Mouse (Mus musculus) limb, embryonic 14.5 days (tissue): ENCODE data around the gene Sapcd1. TPM values are rescaled to one million over a fixed set of nuclear protein-coding genes. Genes with fewer than 3 reads are reported as not detected.
A peak's percentile ranks its signal among the peaks of the same experiment; 100 is the strongest.

ENCODE experiments used
- ATAC-seq: fragments of 200-750 bp; cut with Nextera tagmentation; 2 replicates; pipeline ENCODE4 v1.8.0; 2017; ENCODE audit warnings: low read depth, moderate number of reproducible peaks, moderate TSS enrichment; ENCODE audit not compliant: low FRiP score
- DNase-seq: peaks from one replicate; pipeline ENCODE4 v3.0.0-alpha.2; 2015; ENCODE audit warnings: low spot score
- H3K27ac ChIP-seq: fragments of 300-500 bp; sonication (generic); replicated peaks from 2 replicates; pipeline ENCODE4 v1.5.1; 2014; ENCODE audit warnings: low read depth, mild to moderate bottlenecking, low read length, moderate library complexity, mixed read lengths
- H3K27me3 ChIP-seq: fragments of 300-500 bp; sonication (generic); 2 replicates; pipeline ENCODE4 v1.6.1; 2014; ENCODE audit warnings: low read length, mixed read lengths; ENCODE audit not compliant: control insufficient read depth, insufficient read depth
- H3K36me3 ChIP-seq: fragments of 300-500 bp; sonication (generic); 2 replicates; pipeline ENCODE4 v1.6.1; 2014; ENCODE audit warnings: mild to moderate bottlenecking, low read length, moderate library complexity, mixed read lengths; ENCODE audit not compliant: control insufficient read depth, insufficient read depth
- H3K4me1 ChIP-seq: fragments of 300-500 bp; sonication (generic); 2 replicates; pipeline ENCODE4 v1.6.1; 2014; ENCODE audit warnings: antibody characterized with exemption, low read length, mixed read lengths; ENCODE audit not compliant: control insufficient read depth, insufficient read depth
- H3K4me2 ChIP-seq: fragments of 300-500 bp; sonication (generic); replicated peaks from 2 replicates; pipeline ENCODE4 v1.6.1; 2014; ENCODE audit warnings: low read depth, mild to moderate bottlenecking, low read length, moderate library complexity; ENCODE audit not compliant: severe bottlenecking
- H3K4me3 ChIP-seq: fragments of 300-500 bp; sonication (generic); replicated peaks from 2 replicates; pipeline ENCODE4 v1.5.1; 2014; ENCODE audit warnings: low read length
- H3K9ac ChIP-seq: fragments of 300-500 bp; sonication (generic); 2 replicates; pipeline ENCODE4 v1.6.1; 2014; ENCODE audit warnings: mild to moderate bottlenecking, low read depth, low read length, moderate library complexity; ENCODE audit not compliant: severe bottlenecking
- H3K9me3 ChIP-seq: fragments of 300-500 bp; sonication (generic); 2 replicates; pipeline ENCODE4 v1.6.1; 2016; ENCODE audit warnings: low read length; ENCODE audit not compliant: control insufficient read depth
- POLR2A ChIP-seq: fragments of 200-500 bp; IDR thresholded peaks from 2 replicates; pipeline ENCODE4 v1.8.0; 2012; ENCODE audit warnings: inconsistent platforms, mild to moderate bottlenecking, moderate library complexity, borderline replicate concordance; ENCODE audit not compliant: insufficient read depth, insufficient read length; ENCODE audit errors: extremely low read depth
- WGBS: fragments of 180-500 bp; shearing (Covaris S2); extraction: QIAGEN DNeasy Blood & Tissue Kit; methylation state at CpG from one replicate; pipeline ENCODE4 v1.1.7; 2014; 5-methylcytosine and 5-hydroxymethylcytosine counted together
- polyA plus RNA-seq, 2 experiments: library from polyadenylated mRNA; depleted of rRNA in 1 of 2; stranded (reverse) in 1 of 2; unstranded in 1 of 2; fragments of >200 nt; fragmentation: Nextera tagmentation in 1 of 2; extraction: Ambion mirVana in 1 of 2; gene quantifications; 2 replicates each; pipeline versions ENCODE4 v1.2.1 to v1.2.3; 2012 to 2014

The Sapcd1 gene
- polyA plus RNA-seq, 2 experiments, result 12.0 to 13.7 TPM

DNA sequence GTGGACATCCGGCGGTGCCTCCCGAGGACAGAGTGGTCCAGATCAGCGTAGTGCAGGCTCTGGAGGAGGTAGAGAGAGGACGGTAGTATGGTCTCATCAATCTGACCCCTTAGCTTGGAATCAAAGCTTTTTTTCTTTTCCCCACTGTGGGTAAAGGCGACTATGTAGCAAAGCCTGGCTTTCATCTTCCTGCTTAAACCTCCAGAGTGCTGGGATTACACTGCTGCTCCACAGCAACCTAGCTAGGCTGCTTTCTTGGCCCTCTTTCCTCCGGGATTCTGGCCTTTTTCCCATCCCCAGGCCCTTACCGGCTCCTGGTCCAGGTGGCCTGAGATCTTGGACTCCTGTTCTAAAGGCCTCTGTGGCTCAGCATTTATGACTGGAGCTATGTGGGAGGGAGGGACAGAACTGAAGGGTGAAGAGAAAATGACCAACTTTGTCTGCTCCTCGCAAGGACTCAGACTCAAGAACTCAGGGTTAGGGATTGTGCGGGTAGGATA lies 36.6 kb upstream of the Sapcd1 start:
- no peak for ATAC-seq
- WGBS, result 26% methylated on average over 10 of the region's 10 CpGs
- Histone ChIP-seq H3K27ac (0 out of 2 replicates have a peak overlapping the region, but pooled peaks have one; percentile 20), H3K4me2 (peak overlapping the region; percentile 56), H3K4me1 (peaks cover 27% of the 10 kb centered on the region), H3K9ac (0 out of 2 replicates have a peak overlapping the region, but pooled peaks have one; percentile 25), H3K9me3 (no peaks in the 10 kb centered on the region), H3K4me3 (peak overlapping the region; percentile 25; the same call in 1 of the 2 replicates), H3K36me3 (peaks cover 32% of the 10 kb centered on the region), H3K27me3 (peaks cover 23% of the 10 kb centered on the region)
- DNase-seq, result no peak
- no peak for TF ChIP-seq POLR2A

- H3K9ac ChIP-seq, result no peak overlapping the region
- peaks cover 27% of the 10 kb centered on the region for H3K4me1 ChIP-seq
- peaks cover 32% of the 10 kb centered on the region for H3K36me3 ChIP-seq
- no peaks in the 10 kb centered on the region for H3K9me3 ChIP-seq
- H3K4me3 ChIP-seq, result no peak overlapping the region
- no peak for TF ChIP-seq POLR2A
- no peak for ATAC-seq
- peaks cover 23% of the 10 kb centered on the region for H3K27me3 ChIP-seq
- H3K4me2 ChIP-seq, result no peak overlapping the region
- DNase-seq, result no peak
- H3K27ac ChIP-seq, result no peak overlapping the region
- 91% methylated on average over 3 of the region's 3 CpGs for WGBS
Observed at GRCm38 (mm10) chr17:35063466-35063865, 35.6 kb upstream of the Sapcd1 start.

DNA sequence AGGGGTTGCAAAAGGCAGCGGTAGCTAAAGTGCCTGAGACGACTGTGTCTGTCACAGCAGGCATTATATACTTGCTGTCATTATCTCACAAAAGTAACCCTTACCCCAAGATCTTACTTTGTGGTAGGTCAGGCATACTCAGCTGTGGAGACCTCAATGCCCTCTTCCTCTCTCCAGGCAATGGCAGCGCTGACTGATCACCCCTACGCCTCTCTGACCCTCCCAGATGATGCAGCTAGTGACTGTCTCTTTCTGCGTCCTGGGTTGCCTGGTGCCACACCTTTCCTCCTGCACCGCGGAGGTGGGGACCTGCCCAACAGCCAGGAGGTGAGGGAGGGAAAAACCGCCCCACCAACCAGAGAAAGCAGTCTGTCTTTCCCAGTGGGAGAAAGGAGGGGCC lies 33.5 kb upstream of the Sapcd1 start:
- TF ChIP-seq POLR2A, result no peak
- DNase-seq (no peak), ATAC-seq (no peak)
- Histone ChIP-seq H3K9me3 (no peaks in the 10 kb centered on the region), H3K4me3 (no peak overlapping the region), H3K36me3 (peaks cover 49% of the 10 kb centered on the region), H3K27ac (no peak overlapping the region), H3K27me3 (peaks cover 14% of the 10 kb centered on the region), H3K9ac (no peak overlapping the region), H3K4me1 (peaks cover 27% of the 10 kb centered on the region), H3K4me2 (no peak overlapping the region)
- 80% methylated on average over 8 of the region's 8 CpGs for WGBS

DNA sequence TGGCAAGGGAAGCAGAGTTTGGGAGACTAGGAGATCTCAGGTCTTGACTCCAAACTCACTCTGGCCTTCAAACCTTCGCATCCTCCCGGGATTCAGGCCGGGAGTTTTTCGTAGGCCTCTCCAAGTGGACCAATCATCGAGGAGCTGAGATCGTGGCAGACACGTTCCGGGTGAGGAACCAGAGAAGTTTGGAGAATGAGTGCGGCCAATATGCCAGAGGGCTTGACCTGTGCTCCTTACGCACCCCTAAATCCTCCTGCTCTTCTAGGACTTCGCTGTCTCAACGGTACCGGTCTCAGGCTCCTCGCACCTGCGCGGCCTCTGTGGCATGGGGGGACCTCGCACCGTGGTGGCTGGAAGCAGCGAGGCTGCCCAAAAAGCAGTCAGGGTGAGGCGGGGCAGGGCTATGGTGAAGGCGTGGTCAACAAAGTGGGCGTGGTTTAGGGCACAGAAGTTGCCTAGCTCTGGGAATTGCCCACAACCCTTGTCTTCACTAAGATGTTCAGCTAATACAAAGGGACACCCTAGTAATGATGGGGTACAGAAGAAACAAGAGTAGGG lies 33.0 kb upstream of the Sapcd1 start:
- Histone ChIP-seq H3K4me1 (peaks cover 27% of the 10 kb centered on the region), H3K4me2 (peak overlapping the region; percentile 89), H3K27ac (no peak overlapping the region), H3K4me3 (peak overlapping the region; percentile 61), H3K9ac (no peak overlapping the region; the same call in 1 of the 2 replicates), H3K27me3 (peaks cover 9% of the 10 kb centered on the region), H3K9me3 (no peaks in the 10 kb centered on the region), H3K36me3 (peaks cover 54% of the 10 kb centered on the region)
- no peak for DNase-seq
- no peak for TF ChIP-seq POLR2A
- ATAC-seq, result no peak
- 55% methylated on average over 22 of the region's 22 CpGs for WGBS

DNA sequence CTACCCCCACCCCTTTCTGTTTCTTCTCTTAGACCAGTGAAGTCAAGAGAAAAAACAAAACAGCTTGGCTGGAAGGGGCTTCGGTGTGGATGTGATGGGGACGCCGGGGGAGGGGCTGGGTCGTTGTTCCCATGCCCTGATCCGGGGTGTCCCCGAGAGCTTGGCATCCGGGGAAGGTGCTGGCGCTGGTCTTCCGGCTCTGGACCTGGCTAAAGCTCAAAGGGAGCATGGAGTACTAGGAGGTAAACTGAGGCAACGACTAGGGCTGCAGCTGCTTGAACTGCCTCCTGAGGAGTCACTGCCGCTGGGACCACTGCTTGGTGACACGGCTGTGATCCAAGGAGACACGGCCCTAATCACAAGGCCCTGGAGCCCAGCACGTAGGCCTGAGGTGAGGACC lies 32.3 kb upstream of the Sapcd1 start:
- Histone ChIP-seq H3K9me3 (no peaks in the 10 kb centered on the region), H3K4me2 (peak overlapping the region; percentile 89), H3K27me3 (peaks cover 3% of the 10 kb centered on the region), H3K9ac (peak overlapping the region; percentile 80), H3K27ac (no peak overlapping the region; the same call in 1 of the 2 replicates), H3K4me3 (peak overlapping the region; percentile 61), H3K4me1 (peaks cover 21% of the 10 kb centered on the region), H3K36me3 (peaks cover 61% of the 10 kb centered on the region)
- TF ChIP-seq POLR2A, result no peak
- DNase-seq (no peak), ATAC-seq (no peak)
- WGBS, result 33% methylated on average over 14 of the region's 14 CpGs
